Mouse (Mus musculus) embryo, embryonic 10.5 days (tissue): ENCODE data around the gene Nlk.
"Not testable (repeated sequence)": the region's sequence is repeated elsewhere in the genome, so short reads cannot be mapped to it uniquely, and the experiment has no call there.

Experiments
- DNase-seq: peaks from one replicate; pipeline ENCODE4 v3.0.0-alpha.2; 2015; ENCODE audit warnings: low spot score

The Nlk gene

DNA sequence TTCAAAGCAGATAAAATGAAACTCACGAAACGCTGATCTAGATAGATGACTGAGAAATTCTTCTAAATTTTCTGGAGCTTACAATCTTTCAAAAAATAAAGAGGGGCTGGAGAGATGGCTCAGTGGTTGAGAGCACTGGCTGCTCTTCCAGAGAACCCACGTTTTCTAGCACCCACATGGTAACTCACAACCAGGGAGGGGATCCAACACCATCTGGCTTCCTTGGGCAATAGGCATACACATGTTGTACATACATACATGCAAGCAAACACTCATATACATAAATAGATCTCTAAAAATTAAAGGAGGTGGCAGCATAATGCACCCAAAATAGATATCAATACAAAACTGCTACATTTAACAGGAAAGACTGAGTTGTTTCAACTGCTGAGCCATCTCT is 16.1 kb downstream of the Nlk start:
- no peak for DNase-seq

GRCm38 (mm10) chr11:78678761-78679160 is 18.4 kb downstream of the Nlk start:
- no peak for DNase-seq

DNA sequence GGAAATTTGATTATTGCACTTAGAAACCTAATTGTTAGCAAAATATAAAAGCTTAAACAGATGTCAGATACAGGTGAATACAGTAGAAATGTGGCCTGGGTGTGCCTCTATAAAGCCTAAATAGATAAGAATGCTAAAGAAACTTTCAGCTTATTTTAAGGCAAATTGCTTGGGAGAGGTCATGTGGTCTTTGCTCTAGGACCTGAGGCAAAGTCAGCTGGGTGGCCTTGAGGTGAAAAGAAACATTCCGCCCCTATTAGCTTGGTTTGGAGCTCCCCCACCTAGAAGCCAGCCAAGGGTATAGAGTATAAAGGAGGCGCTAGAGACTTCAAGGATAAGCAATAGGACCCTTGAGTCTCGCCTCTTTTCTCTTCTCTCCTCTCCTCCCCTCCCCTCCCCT is 28.5 kb downstream of the Nlk start:
- peak; percentile 27 for DNase-seq

GRCm38 (mm10) chr11:78664853-78665252 is 32.3 kb downstream of the Nlk start:
- no peak for DNase-seq

DNA sequence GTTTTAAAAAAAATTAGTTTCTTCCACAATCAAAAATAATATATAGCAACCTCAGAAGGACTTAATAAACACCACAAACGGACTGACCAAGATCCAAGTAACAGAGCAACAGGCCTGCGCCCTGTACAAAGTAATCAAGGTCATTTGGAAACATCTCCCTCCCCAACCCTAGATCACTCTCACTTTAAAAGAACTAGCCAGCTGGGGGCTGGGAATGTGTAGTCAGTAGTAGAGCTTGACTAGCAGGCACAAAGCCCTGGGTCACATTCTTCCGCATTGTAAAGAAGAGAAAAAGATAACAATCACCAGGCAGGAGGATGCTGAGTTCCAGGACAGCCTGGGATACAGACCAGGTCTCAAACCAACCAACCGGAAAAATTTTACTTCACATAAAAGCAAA is 33.3 kb downstream of the Nlk start:
- DNase-seq = peak; percentile 19

DNA sequence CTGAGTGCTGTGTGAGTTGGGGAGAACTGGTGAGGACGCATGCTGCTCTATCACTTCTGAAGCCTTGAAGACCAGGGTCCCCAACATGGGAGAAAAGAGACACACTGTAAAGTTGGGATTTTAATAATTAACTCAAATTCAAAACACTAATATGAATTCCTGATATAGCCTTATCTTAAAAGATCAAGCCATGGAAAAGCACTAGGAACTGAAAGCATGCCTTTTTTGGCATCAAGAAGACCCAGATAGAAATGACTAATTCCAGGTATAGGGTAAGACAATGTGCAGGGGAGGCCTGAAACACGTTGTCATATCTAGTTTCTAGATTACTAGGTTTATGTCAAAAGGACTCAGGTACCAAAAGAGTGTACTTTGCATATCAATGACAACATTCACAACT is 48.0 kb downstream of the Nlk start:
- no peak for DNase-seq

GRCm38 (mm10) chr11:78648405-78648804 is 48.8 kb downstream of the Nlk start:
- DNase-seq = not testable (repeated sequence)

DNA sequence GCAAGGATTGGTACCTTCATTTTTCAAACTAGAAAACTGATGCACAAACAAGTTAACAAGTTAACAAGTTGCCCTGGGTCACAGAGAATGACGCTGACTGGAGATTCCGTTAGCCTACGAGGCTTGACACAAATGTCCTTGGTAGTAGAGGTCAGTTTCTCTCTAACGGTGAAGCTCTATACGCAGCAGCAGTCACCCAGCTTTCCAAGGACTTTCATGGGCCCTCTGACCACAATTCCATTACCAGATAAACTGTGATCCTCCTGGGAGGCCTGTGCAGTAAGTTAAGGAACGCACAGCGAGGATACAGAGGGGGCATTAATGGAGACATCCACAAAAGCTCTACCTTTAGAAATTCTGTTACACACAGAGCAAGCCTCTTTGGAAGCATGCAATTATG is 53.4 kb downstream of the Nlk start:
- no peak for DNase-seq

GRCm38 (mm10) chr11:78642151-78642550 is 55.0 kb downstream of the Nlk start:
- DNase-seq = no peak

GRCm38 (mm10) chr11:78641088-78641487 is 56.1 kb downstream of the Nlk start:
- DNase-seq = no peak

GRCm38 (mm10) chr11:78632782-78633181 is 64.4 kb downstream of the Nlk start:
- no peak for DNase-seq

DNA sequence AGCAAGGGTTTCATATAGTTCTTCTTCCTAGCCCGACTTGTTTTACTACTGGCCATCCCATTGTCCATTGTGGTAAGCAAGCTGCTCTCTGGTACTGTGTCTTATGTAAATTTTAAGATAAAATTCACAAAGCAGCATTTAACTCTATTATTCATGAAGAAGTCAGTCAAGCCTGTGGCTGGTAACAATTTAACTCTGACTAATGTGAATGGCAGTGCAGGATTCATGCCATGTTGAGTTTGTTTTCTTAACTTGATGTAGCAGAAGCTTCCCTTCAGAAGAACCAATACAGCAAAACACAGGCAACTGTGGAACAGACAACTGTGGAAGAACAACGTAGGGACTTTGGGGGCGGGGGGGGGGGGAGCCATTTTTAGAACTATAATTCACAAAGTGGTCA is 68.3 kb downstream of the Nlk start:
- DNase-seq = no peak

DNA sequence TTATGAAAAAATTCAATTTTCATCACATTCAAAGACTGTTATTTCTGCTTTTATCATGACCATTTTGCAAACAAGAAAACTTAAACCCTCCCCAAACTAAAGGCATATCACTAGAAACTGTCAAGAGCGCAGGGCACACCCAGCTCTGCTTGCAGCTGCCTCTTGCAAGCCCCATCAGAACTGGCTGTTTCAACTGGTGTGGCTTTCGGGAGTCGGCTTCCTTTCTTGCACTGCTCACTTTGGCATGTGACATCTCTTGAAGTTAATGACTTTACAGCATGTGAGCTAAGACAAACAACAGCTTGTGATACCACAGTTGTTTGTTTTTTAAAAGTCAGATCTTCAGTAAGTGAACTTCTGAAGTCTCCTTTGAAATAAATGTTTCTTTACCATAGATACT is 72.8 kb downstream of the Nlk start:
- peak; percentile 14 for DNase-seq

DNA sequence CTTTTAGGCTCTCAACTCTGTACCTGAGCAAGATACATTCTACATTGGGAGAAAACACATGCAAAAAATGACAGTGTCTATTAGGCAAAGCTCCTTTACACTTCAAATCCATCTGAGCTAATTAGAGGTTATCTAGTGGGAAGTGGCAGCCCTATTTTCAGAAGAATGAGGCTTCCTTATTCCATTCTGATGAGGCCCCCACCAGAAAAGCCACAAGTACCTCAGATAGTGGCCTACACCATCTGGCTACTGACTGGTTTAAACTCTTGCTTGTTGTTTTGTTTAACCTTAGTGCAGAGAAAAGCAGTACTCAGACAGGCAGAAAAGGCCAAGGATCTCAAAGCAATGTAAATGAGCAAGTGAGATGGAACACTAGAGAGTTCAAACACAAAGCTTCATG is 75.2 kb downstream of the Nlk start:
- DNase-seq = no peak

GRCm38 (mm10) chr11:78620179-78620578 is 77.0 kb downstream of the Nlk start:
- no peak for DNase-seq

DNA sequence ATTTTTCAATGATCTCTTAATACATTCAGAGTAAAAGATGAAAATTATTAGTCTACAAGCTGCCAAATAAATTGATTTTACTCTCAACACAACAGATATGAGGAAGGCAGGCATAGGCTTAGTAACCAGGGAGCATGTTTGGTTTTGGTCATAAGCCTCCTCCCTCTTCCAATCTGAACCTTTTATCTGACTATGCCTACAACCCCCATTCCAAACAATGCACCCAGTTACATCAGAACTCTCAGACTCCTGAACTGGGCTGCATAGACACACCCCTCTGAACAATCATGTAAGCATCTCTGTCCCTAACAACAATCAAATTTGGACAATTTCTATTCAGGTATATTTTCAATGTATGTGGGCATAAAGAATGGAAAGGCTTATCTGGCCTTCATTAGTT is 85.9 kb downstream of the Nlk start:
- no peak for DNase-seq

- DNase-seq = no peak
Observed at GRCm38 (mm10) chr11:78609657-78610056, 87.5 kb downstream of the Nlk start.

DNA sequence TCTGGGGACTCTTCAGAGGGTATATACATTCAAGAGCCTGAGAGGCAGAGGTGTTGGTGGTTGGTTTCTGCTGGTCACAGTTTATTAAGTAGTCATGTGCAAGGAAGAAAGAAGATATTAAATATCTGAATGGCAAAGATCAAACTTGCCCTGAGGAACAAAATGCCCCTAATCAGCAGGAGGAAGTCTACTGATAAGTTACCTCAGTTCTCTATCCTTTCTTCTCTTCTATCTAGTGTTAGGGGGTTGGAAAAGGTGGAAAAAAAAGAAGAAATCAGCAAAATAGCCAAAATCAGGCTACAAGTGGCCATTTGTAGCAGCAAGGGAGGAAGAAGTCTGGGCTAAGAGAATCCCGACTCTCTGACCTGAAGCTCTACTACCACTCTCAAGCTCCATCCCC is 92.3 kb downstream of the Nlk start:
- no peak for DNase-seq

DNA sequence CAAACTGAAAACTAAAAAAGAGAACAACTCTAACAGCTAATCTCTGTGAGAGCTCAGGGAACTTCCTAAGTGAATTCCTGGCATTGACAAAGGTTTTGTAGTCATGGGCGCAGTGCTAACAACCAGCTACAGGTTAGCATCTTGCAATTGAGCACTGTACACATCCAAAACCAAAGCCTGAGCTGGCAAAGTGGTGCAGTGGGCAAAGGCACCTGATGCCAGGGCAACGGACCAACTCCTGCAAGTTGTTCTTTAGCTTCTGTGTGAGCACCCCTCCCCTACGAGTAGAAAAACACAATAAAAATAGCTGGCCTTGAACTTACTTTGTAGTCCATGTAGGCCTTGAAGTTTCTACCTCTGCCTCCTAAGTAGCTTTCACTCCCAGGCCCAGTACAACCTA is 94.4 kb downstream of the Nlk start:
- no peak for DNase-seq

DNA sequence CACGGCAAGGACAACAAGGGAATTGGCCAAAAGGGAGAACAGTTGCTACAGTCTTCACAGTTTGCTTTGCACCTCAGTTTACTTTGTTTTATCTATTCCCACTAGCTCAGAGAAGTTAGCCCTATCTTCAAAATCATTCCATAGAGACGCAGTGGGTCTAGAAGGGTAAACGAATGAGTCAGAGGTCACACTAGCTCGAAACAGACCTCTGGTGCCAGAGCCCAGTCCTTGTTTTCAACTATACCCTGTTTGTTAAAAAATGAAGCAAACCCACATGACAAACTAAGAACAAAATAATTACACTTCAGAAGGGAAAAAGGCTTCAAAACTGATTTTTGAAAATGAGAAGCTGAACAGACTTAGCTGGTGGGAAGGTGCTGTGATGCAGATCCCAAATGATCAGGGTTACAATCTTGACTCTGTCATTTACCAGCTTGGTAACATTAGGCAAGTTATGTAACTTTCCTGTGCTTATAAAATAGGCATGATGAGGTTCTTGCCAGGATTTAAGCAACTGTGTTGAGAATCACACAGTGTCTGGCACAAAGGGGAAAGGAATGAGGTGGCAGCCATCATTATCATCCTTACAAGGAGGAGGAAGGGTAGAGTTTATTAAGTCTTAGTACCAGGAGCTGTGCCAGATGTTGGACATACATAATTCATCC is 96.1 kb downstream of the Nlk start:
- no peak for DNase-seq

- no peak for DNase-seq
Observed at GRCm38 (mm10) chr11:78600496-78600895, 96.7 kb downstream of the Nlk start.

DNA sequence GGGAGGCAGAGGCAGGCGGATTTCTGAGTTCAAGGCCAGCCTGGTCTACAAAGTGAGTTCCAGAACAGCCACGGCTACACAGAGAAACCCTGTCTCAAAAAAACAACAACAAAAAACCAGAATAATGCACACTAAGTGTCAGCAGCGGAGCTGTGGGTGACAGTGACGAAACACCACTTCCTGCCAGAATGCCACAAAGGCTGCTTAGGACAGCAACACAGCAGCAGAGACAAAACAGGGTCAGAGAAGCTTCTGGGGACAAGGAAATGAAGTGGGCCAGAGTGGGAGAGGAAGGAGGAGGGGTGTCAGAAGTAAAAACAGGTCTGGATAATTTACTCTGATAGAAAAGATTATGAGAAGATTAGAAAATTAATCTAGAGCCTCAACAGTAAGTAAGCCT is 97.1 kb downstream of the Nlk start:
- DNase-seq = no peak

- DNase-seq = no peak
Observed at GRCm38 (mm10) chr11:78598763-78599415, 98.3 kb downstream of the Nlk start.

DNA sequence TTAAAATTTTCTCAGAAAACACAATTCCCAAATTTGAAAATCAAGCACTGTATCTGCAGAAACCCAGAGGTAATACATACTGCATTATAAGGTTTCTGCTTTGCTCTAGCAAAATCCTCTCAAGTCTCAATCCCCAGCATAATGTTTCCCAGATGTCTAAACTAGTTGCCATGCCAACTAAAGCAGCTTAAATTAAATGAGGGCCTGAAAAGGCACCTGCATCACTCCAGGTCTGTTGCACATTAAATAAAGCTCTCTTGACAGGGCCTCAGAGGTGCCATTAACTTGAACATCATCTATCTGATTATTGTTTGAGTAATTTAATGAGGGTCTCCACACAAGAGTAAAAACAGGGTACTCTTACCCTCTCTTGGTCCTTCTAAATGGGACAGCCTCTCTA is 100.4 kb downstream of the Nlk start:
- peak; percentile 75 for DNase-seq
